Mouse (Mus musculus) 3134 (cell line): ENCODE data around the gene Jmy.
"Not testable (repeated sequence)": the region's sequence is repeated elsewhere in the genome, so short reads cannot be mapped to it uniquely, and the experiment has no call there.

ENCODE experiments used
- DNase-seq: peaks from one replicate; pipeline ENCODE4 v3.0.0-alpha.2; 2011; ENCODE audit warnings: low spot score; ENCODE audit not compliant: insufficient read length; ENCODE audit errors: extremely low read depth

Gene Jmy

GRCm38 (mm10) chr13:93499167-93499972 is at the start of gene Jmy:
Gene Jmy (minus strand): TSS chr13:93499808.
- DNase-seq, result peak; percentile 81

GRCm38 (mm10) chr13:93547641-93548040 is 48.0 kb upstream of the Jmy start:
- DNase-seq, result no peak

- no peak for DNase-seq
These were observed 46.4 kb upstream of the Jmy start for GRCm38 (mm10) chr13:93546011-93546410.

- no peak for DNase-seq
These were observed 44.7 kb upstream of the Jmy start for GRCm38 (mm10) chr13:93544274-93544673.

GRCm38 (mm10) chr13:93539311-93539710 is 39.7 kb upstream of the Jmy start:
- DNase-seq, result no peak

GRCm38 (mm10) chr13:93518753-93519319 is 19.2 kb upstream of the Jmy start:
- no peak for DNase-seq

GRCm38 (mm10) chr13:93517223-93517622 is 17.6 kb upstream of the Jmy start:
- no peak for DNase-seq

GRCm38 (mm10) chr13:93514000-93514795 is 14.6 kb upstream of the Jmy start:
- DNase-seq, result no peak

- DNase-seq, result no peak
These were observed 11.0 kb upstream of the Jmy start for GRCm38 (mm10) chr13:93510447-93511180.

- not testable (repeated sequence) for DNase-seq
These were observed 7.3 kb upstream of the Jmy start for GRCm38 (mm10) chr13:93506920-93507319.

- DNase-seq, result no peak
These were observed 2.1 kb upstream of the Jmy start for GRCm38 (mm10) chr13:93501724-93502123.

GRCm38 (mm10) chr13:93499973-93500633 is 495 bp upstream of the Jmy start:
- DNase-seq, result no peak

- peak; percentile 69 for DNase-seq
These were observed 1.1 kb downstream of the Jmy start for GRCm38 (mm10) chr13:93498211-93499166.

- DNase-seq, result no peak
These were observed 2.6 kb downstream of the Jmy start for GRCm38 (mm10) chr13:93496977-93497376.

- no peak for DNase-seq
These were observed 11.1 kb downstream of the Jmy start for GRCm38 (mm10) chr13:93488510-93488909.

GRCm38 (mm10) chr13:93487734-93488133 is 11.9 kb downstream of the Jmy start:
- no peak for DNase-seq

GRCm38 (mm10) chr13:93484276-93484675 is 15.3 kb downstream of the Jmy start:
- no peak for DNase-seq

GRCm38 (mm10) chr13:93481110-93481509 is 18.5 kb downstream of the Jmy start:
- DNase-seq, result no peak

- no peak for DNase-seq
These were observed 21.3 kb downstream of the Jmy start for GRCm38 (mm10) chr13:93478344-93478743.
